Mouse (Mus musculus) brain, embryonic 14.5 days (tissue): ENCODE measurements around the gene Gm8267.
"Not testable (repeated sequence)": the region's sequence is repeated elsewhere in the genome, so short reads cannot be mapped to it uniquely, and the experiment has no call there.

Experiments used
- CTCF ChIP-seq: fragments of 200-500 bp; IDR thresholded peaks from 2 replicates; pipeline ENCODE4 v1.5.1; 2012; ENCODE audit warnings: inconsistent platforms, mild to moderate bottlenecking, moderate library complexity, borderline replicate concordance; ENCODE audit not compliant: insufficient read depth, insufficient read length; ENCODE audit errors: extremely low read depth
- POLR2A ChIP-seq: fragments of 200-500 bp; IDR thresholded peaks from 2 replicates; pipeline ENCODE4 v1.6.1; 2012; ENCODE audit warnings: mild to moderate bottlenecking, inconsistent platforms, borderline replicate concordance; ENCODE audit not compliant: poor library complexity, insufficient read depth, insufficient read length, severe bottlenecking; ENCODE audit errors: extremely low read depth

GRCm38 (mm10) chr14:44730711-44731110 is 19.4 kb downstream of the Gm8267 start:
- not testable (repeated sequence) for TF ChIP-seq POLR2A, CTCF
